Mouse (Mus musculus) ES-Bruce4 (cell line): ENCODE data around the gene Hmox2. TPM values are rescaled to one million over a fixed set of nuclear protein-coding genes. Genes with fewer than 3 reads are reported as not detected.

Experiments
- H3K27ac ChIP-seq: 2 replicates; pipeline ENCODE4 v1.5.1; 2012; ENCODE audit warnings: low read length, inconsistent platforms; ENCODE audit not compliant: insufficient read depth
- H3K27me3 ChIP-seq: 2 replicates; pipeline ENCODE4 v1.6.1; 2012; ENCODE audit warnings: mild to moderate bottlenecking, low read length, inconsistent platforms; ENCODE audit not compliant: control insufficient read depth, poor library complexity, insufficient read depth, severe bottlenecking
- H3K36me3 ChIP-seq: 2 replicates; pipeline ENCODE4 v1.6.1; 2012; ENCODE audit warnings: inconsistent platforms, mild to moderate bottlenecking, low read length, moderate library complexity; ENCODE audit not compliant: control insufficient read depth, poor library complexity, insufficient read depth, severe bottlenecking
- H3K4me1 ChIP-seq: one replicate; pipeline ENCODE4 v1.8.1; 2011; ENCODE audit warnings: low read length; ENCODE audit not compliant: control insufficient read depth, insufficient read depth
- H3K4me3 ChIP-seq: 2 replicates; pipeline ENCODE4 v1.5.1; 2011; ENCODE audit warnings: low read depth, mild to moderate bottlenecking, low read length
- H3K9ac ChIP-seq: 2 replicates; pipeline ENCODE4 v1.6.1; 2012; ENCODE audit warnings: low read depth, mild to moderate bottlenecking, inconsistent platforms; ENCODE audit not compliant: poor library complexity, severe bottlenecking
- H3K9me3 ChIP-seq: replicated peaks from 2 replicates; pipeline ENCODE4 v1.6.1; 2012; ENCODE audit warnings: mild to moderate bottlenecking, low read length, inconsistent platforms; ENCODE audit not compliant: control insufficient read depth, poor library complexity, insufficient read depth, severe bottlenecking
- CTCF ChIP-seq: IDR thresholded peaks from one replicate; pipeline ENCODE4 v1.8.1; 2011; ENCODE audit warnings: low read depth, low read length
- EP300 ChIP-seq: IDR thresholded peaks from 2 replicates; pipeline ENCODE4 v1.6.1; 2011; ENCODE audit warnings: low read depth, low read length; ENCODE audit not compliant: insufficient read depth
- POLR2A ChIP-seq: IDR thresholded peaks from one replicate; pipeline ENCODE4 v1.8.1; 2011; ENCODE audit warnings: low read length; ENCODE audit not compliant: insufficient read depth
- polyA plus RNA-seq: library from polyadenylated mRNA; stranded (reverse); fragments of >200 nt; gene quantifications from 2 replicates; pipeline ENCODE4 v1.2.4, GENCODE M21; 2011; ENCODE audit warnings: low read depth; ENCODE audit not compliant: missing spikeins, insufficient read depth, insufficient read length

Hmox2 gene
- polyA plus RNA-seq, 1 experiment: 44.4 TPM

- H3K36me3 ChIP-seq: peaks cover 53% of the 10 kb centered on the region
Measured at GRCm38 (mm10) chr16:4705541-4705940, 20.6 kb upstream of the Hmox2 start.

GRCm38 (mm10) chr16:4711173-4711572 is 15.0 kb upstream of the Hmox2 start:
- Histone ChIP-seq H3K27me3 (no peaks in the 10 kb centered on the region), H3K4me3 (no peak overlapping the region), H3K4me1 (no peaks in the 10 kb centered on the region), H3K9ac (no peak overlapping the region), H3K36me3 (peaks cover 15% of the 10 kb centered on the region), H3K9me3 (no peaks in the 10 kb centered on the region), H3K27ac (no peak overlapping the region)
- TF ChIP-seq CTCF: no peak
- TF ChIP-seq POLR2A: no peak
- TF ChIP-seq EP300: no peak

More at GRCm38 (mm10) chr16:4705541-4705940, 20.6 kb upstream of the Hmox2 start:
- Histone ChIP-seq H3K27ac (no peak overlapping the region), H3K4me3 (no peak overlapping the region), H3K4me1 (no peaks in the 10 kb centered on the region), H3K9me3 (no peaks in the 10 kb centered on the region), H3K9ac (no peak overlapping the region), H3K27me3 (no peaks in the 10 kb centered on the region)
- TF ChIP-seq POLR2A (no peak), CTCF (no peak), EP300 (no peak)

DNA sequence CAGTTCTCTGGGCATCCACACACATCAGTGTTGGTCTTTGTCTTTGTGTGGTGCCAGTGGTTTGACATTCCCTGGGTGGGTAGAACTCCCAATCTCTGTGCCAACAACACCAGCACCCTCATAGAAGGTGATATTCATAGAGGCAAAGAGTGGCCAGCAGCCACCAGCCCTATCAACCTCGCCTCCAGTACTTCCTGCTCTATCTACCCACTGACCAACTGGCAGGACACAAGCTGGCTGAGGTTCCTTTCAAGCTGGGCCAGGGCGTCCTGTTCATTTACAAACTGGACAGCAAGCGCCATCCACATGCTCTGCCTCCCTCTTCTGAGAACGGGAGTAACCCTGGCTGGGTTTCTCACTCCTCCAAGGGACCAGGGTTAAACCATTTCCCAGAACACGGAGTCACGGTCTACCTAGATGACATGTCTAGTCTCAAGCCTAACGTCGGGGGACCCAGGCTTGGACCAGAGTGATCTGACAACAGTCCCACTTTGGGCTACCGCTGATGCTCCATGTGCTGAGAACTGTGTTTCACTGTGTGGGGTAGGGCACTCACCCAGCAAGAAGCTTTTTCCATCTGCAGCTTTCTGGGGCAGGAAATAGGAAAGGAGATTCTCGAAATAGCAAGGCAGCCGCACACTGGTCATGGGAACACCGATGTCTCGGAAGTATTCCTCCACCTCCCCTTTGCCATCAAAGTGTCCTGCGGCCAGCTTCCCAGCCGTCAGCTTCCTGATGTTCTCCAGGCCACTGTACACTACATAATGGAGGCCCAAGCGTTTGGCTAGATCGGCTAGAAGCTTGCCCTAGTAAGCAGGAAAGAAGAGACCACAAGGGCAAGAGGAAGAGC is 12.1 kb upstream of the Hmox2 start:
- 0 out of 2 replicates have a peak, but pooled peaks cover 3% of the 10 kb centered on the region for H3K36me3 ChIP-seq
- H3K27ac ChIP-seq: no peak overlapping the region
- no peaks in the 10 kb centered on the region for H3K27me3 ChIP-seq
- no peaks in the 10 kb centered on the region for H3K4me1 ChIP-seq
- no peak overlapping the region for H3K9ac ChIP-seq
- H3K4me3 ChIP-seq: no peak overlapping the region
- TF ChIP-seq POLR2A (no peak), EP300 (no peak), CTCF (no peak)
- H3K9me3 ChIP-seq: no peaks in the 10 kb centered on the region

DNA sequence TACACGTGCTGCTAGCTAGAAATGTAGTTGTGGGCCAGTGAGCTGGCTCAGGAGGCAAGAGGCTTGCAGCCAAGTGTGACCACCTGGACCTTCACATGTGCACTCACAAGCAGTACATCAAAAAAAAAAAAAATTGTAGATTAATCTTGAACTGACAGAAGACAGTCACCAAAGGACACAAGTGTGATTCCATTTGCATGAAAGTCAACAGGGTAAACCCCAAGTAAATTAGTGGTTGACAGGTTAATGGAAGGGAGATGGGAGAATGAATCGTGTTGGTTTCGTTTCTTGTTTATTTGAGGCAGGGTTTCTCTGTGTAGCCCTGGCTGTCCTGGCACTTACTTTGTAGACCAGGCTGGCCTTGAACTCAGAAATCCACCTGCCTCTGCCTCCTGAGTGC is 8.3 kb upstream of the Hmox2 start:
- no peaks in the 10 kb centered on the region for H3K27me3 ChIP-seq
- H3K4me3 ChIP-seq: no peak overlapping the region
- H3K36me3 ChIP-seq: no peaks in the 10 kb centered on the region
- no peaks in the 10 kb centered on the region for H3K4me1 ChIP-seq
- TF ChIP-seq POLR2A: no peak
- TF ChIP-seq EP300: no peak
- TF ChIP-seq CTCF: no peak
- H3K9me3 ChIP-seq: no peaks in the 10 kb centered on the region
- H3K27ac ChIP-seq: no peak overlapping the region
- no peak overlapping the region for H3K9ac ChIP-seq

- Histone ChIP-seq H3K4me1 (no peaks in the 10 kb centered on the region), H3K36me3 (no peaks in the 10 kb centered on the region), H3K4me3 (peak within 1 kb of the TSS; percentile 77), H3K27ac (no peak within 1 kb of the TSS), H3K9ac (peak within 1 kb of the TSS; percentile 56), H3K9me3 (no peaks in the 10 kb centered on the region), H3K27me3 (no peaks in the 10 kb centered on the region)
- no peak for TF ChIP-seq POLR2A
- no peak for TF ChIP-seq CTCF
- TF ChIP-seq EP300: no peak
Measured at GRCm38 (mm10) chr16:4718753-4719518, 7.2 kb upstream of the Hmox2 start, which contains the start of gene Nmral1. Gene Nmral1, minus strand, starts transcription at chr16:4719356.
